Mouse (Mus musculus) ES-CJ7 (cell line): ENCODE measurements around the gene Ptgfrn.
A peak's percentile ranks its signal among the peaks of the same experiment; 100 is the strongest.

Source experiments
- DNase-seq: peaks from one replicate; pipeline ENCODE4 v3.0.0; 2011; ENCODE audit warnings: low read depth, low spot score

Ptgfrn gene

DNA sequence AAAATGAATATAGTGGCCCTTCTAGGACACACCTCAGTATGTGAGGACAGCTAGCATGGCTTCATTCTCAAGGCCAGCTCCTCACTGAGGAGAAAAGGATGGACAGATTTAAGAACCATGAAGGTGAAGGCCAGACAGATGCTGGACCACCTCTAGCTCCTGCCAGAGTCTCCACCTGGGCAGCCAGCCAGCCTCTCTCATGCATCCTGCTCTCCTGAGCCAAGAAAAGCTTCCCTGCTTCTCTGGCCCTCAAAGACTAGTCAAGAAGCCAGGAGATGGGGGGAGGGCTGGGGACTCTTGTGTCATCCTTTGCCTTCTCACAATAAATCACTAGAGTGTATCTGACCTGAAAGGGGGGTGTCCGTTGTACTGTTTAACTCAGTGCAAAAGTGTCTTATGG, 31.7 kb downstream of the Ptgfrn start:
- DNase-seq = no peak

DNA sequence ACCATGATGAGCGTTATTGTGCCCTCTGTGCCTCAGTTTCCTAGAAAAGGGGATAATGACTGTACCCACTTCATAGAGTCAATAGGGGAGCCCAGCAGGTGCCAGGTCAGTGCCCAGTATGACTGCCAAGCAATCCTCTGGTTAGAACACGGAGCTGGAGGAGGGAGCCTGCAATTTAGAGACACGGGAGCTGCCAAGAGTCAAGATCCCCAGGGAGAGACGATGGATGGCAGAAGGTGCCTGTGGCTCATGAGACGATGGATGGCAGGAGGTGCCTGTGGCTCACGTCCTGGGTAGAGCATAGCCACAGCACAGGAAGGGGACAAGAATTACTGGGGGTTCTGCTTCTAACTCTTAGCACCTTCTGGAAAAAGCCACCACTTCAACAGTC, 32.4 kb downstream of the Ptgfrn start:
- no peak for DNase-seq

DNA sequence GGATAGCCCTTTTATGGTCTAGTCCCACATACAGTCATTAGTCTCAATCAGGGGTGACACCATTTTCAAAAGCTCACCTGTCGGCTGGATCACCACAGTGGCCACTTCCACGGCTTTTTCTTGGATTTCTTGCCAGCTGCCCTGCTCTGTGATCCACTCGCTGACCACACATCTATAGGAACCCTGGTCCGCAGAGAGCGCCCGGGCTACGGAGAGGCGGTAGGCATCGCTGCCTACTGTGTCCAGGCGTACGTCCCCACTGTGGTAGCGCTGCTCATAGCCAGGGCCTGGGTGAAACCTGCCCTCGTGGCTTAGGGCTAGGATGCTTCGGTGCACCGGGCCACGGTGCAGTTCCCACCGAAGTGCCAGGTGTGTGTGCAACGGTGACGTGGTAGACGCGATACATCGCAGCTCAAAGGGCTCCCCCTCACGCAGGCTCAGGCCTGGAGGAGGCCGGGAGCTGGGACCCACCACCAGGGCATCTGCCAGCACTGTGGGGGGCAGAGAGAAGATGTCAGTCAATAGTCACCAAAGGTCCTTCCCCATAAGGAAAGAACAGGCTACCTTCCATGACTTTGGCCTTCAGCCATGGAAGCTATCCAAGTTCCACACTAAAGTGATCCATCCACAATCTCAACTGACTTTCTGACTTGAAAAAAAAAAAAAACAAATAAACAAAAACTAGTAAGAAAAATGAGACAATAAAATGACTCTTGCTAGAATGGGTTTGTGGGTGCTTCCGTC, 32.9 kb downstream of the Ptgfrn start:
- no peak for DNase-seq

GRCm38 (mm10) chr3:101075866-101076265, 34.2 kb downstream of the Ptgfrn start:
- DNase-seq = no peak

GRCm38 (mm10) chr3:101073384-101073783, 36.7 kb downstream of the Ptgfrn start:
- no peak for DNase-seq

DNA sequence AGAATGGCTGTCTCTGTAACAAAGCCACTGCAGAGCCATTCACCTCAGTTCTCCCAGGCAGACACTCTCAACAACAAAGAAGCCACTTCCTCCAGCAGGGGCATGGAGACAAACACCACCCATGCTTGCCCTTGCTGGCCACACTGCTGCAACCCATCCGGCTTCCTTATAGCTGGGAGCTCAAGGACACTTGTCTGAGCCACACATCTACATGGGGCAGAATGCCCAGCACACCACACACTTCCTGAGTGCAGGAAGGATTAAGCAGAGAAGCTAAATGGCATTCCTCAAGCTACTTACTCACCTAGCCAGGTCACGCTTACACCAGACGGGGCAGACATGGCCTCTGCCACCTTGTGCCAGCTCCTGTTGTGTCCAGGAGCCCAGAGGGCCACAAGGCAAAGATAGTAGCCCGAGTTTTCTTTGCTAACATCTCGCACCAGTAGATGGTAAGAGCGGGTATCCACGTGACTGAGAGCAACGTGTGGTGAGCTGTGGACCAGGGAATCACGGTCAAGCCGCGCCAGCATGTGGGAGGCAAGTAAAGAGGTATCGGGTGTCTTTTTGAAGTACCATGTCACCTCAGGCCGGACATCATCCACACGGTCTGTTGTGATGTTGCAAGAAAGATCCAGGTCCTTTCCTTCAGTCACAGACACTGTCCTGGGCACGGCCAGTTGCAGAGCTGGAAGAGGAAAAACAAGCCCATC, 37.4 kb downstream of the Ptgfrn start:
- DNase-seq = no peak

- peak; percentile 29 for DNase-seq
Observed at GRCm38 (mm10) chr3:101071576-101071975, 38.5 kb downstream of the Ptgfrn start.

GRCm38 (mm10) chr3:101070796-101071235, 39.3 kb downstream of the Ptgfrn start:
- no peak for DNase-seq

DNA sequence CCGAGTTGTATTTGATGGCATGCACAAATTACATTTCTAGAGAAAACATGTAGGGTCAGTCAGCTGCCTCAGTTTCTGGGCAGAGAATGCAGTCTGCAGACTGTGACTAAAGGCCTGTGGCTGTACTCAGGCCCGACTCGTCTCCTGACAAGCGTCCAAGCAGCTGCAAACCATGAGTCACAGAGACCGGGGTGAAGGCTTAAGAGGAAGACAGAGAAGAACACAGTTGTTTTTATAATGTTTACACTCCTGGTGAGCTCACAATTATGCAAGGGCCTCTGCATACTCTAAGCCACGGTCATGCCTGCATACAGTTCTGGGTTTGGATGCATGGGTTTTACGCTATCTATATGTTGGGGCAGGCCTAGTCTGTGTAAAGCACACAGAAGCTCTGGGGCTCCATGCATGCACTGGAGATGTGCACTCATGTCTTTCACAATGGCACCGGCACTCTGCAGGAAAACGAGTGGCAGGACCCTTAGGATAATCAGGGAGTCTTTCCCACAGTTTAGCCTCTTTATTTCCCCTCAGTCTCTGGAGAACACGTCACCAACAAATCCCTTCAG, 39.8 kb downstream of the Ptgfrn start:
- no peak for DNase-seq

- DNase-seq = no peak
Observed at GRCm38 (mm10) chr3:101068701-101069100, 41.4 kb downstream of the Ptgfrn start.

GRCm38 (mm10) chr3:101066175-101066574, 43.9 kb downstream of the Ptgfrn start:
- DNase-seq = no peak

GRCm38 (mm10) chr3:101061865-101062585, 48.1 kb downstream of the Ptgfrn start:
- no peak for DNase-seq

- DNase-seq = no peak
Observed at GRCm38 (mm10) chr3:101059214-101059613, 50.9 kb downstream of the Ptgfrn start.

DNA sequence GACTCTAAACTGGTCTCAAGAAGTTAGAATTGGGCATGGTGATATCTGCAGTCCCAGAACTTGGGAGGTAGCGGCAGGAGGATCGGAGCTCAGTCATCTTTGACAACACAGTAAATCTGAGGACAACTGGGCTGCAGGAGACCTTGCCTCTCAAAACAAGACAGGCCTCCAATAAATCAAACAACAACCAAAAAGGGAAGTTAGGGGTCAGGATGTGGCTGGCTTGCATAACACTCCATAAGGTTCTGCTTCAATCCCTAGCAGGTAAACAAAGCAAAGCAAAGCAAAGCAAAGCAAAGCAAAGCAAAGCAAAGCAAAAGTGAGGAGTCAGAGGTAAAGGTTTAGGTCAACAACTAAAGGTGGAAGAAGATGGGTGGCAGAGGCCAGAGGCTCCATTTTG, 51.9 kb downstream of the Ptgfrn start:
- no peak for DNase-seq

DNA sequence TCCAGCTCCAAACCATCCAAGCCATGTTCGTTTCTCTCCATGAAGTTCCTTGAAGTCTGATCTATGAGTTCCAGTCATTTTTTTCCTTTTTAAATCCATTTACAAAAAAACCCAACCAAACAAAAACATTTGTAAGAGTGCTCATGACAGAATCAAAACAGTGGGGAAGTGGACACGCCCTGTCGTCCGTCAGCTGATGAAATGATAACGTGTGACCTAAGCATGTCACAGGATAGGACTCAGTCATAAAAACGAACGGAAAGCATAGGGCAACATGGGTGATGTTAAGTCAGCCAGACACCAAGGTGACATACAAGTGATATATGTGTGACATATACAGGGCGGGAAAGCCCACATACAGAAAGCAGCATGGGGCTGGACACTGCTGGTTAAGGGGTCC, 54.9 kb downstream of the Ptgfrn start:
- no peak for DNase-seq

GRCm38 (mm10) chr3:101051601-101052000, 58.5 kb downstream of the Ptgfrn start:
- no peak for DNase-seq

- DNase-seq = no peak
Observed at GRCm38 (mm10) chr3:101049997-101050396, 60.1 kb downstream of the Ptgfrn start.

DNA sequence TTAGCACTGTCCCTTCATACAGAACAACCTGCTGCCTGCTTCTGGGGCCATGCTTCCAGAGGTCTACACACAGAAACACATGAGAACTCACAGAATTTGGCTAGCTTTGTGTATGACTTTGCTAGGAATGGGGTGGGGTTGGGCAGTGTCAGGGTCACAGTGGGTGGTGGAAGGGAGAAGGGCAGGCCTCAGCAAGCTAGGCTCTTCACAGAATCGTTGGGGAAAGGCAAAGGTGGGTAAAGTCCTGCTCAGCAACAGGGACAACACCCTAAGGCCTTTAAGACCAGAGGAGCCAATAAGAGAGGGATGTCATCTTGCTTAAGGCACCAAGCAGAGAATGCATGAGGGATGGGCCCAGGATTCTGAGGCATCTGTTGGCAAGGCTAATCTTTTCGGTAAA, 61.3 kb downstream of the Ptgfrn start:
- DNase-seq = peak; percentile 33

DNA sequence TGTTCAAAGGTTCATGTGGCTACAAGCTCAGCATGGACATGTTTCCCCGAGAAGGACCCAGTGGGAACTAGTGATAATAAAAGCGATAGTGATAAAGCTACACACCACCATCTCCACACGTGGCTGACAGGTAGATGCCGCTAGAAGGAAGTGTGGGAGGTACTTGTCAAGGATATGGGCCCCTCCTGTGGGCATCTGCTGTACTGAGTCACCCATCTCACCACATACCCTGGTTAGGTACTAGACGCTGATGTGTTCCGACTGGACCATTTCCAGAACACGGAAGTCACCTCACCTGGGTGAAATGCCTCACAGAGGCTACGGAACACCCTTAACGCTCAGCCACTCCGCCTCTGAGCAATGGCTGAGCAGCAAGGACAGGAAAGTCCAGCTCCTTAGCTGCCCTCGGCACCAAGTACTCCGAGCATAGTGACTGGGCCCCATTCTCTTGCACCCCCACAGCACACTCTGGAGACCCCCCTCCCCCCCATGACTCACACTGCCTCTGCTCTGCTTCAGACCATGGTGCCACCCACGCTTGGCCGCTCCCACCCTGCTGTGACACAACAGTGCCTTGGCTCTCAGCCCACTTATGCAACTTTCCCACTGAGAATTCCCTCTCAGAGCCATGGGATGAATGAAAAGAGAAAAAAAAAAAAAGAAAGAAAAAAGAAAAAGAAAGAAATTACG, 62.3 kb downstream of the Ptgfrn start:
- DNase-seq = no peak

DNA sequence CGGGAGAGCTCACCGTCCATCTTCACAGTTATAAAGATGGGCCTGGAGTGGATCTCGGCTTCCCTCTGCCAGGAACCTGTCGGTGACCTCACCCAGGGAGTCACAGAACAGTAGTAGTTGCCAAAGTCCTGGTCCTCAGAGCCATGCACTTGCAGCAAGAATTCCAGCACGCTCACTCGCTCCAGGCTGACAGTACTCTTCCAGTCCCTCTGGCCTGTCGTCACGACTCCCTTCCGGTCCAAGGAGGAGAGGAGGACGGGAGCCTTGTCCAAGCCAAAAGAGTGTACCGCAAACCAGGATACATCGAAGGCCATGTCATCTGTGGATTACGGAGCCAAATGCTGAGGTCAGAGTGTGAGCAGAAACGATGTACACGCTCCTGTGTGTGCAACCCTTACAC, 64.6 kb downstream of the Ptgfrn start:
- no peak for DNase-seq

DNA sequence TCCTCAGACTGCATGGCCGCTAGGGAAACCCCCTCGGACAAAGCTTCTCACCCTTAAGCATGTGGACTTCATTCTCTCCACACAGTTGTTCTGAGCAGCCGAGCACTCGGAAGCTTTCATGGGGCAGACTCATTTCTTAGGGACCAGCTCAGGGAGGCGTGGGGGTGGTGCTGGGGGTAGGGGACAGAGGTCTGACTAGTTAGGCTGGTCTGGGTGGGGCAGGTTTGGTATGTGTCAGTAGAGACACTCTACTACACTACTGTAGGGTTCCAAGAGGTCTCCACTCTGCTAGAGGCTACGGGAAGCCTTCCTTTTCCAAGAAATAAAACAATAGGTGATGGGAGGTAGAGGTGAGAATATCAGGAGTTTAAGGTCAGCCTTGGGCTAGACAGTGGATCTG, 65.4 kb downstream of the Ptgfrn start:
- DNase-seq = no peak

DNA sequence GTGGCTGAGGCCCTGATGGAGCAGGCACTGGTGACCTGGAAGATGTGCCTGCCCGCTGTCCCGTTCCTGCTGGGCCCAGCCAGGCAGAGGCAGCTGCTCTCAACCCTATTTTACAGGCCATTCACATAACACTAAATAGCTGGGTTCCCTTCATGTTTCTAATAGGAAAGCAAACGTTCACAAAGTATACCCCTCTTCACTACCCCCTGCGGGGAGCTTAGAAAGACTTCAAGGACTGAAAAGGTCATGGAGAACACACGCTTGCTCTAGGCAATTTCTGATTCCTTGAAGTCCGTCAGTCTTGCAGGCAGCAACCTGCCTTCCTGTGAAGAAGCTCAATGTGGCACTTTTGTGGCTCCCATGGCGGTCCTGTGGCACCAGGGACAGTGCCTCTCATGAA, 68.1 kb downstream of the Ptgfrn start:
- peak; percentile 44 for DNase-seq
